Mouse (Mus musculus): ENCODE measurements around the gene Kdelr2. TPM values are rescaled to one million over a fixed set of nuclear protein-coding genes. Genes with fewer than 3 reads are reported as not detected.

The Kdelr2 gene
- total and polyA plus RNA-seq, 2 experiments from 2014 or later = 97.3 to 138 TPM

DNA sequence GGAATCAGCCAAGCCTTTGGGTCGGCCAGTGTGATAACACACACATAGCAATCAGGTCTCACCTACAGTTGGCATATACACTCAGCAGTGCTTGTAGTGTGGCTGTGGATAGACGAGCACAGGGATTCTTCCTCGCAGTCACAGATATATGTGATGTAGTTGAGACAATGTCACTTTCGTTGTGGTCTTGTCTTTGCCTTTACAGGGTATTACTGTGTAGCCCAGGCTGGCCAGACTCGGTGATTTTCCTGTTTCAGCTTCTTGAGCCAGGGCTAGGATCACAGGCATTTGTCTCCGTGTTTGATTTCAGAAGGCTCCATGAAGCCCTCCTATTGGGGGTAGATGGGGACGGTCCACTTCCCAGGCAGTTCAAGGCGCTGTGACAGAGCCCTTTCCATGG lies 66.0 kb downstream of the Kdelr2 start:
- Histone ChIP-seq H3K9me3 (ENCODE audit: low read length) (no peaks in the 10 kb centered on the region), H3K36me3 (ENCODE audit: insufficient read depth, low read length) (peaks cover 43% of the 10 kb centered on the region), H3K9ac (replicated peaks; ENCODE audit: low read length, poor library complexity, severe bottlenecking) (no peak overlapping the region), H3K27ac (ENCODE audit: low read depth, low read length) (no peak overlapping the region), H3K4me3 (ENCODE audit: low read depth, low read length) (no peak overlapping the region), H3K4me1 (ENCODE audit: insufficient read depth, low read length) (0 out of 2 replicates have a peak, but pooled peaks cover 3% of the 10 kb centered on the region), H3K27me3 (ENCODE audit: insufficient read depth, low read length) (no peaks in the 10 kb centered on the region), H3K4me2 (ENCODE audit: low read depth, low read length, poor library complexity, severe bottlenecking) (no peak overlapping the region)
- no peak for TF ChIP-seq CTCF (IDR thresholded peaks at IDR 0.05)
- DNase-seq (ENCODE audit: low spot score) (no peak), ATAC-seq (ENCODE audit: low FRiP score) (no peak)
- WGBS = 95% methylated on average over 8 of the region's 8 CpGs

DNA sequence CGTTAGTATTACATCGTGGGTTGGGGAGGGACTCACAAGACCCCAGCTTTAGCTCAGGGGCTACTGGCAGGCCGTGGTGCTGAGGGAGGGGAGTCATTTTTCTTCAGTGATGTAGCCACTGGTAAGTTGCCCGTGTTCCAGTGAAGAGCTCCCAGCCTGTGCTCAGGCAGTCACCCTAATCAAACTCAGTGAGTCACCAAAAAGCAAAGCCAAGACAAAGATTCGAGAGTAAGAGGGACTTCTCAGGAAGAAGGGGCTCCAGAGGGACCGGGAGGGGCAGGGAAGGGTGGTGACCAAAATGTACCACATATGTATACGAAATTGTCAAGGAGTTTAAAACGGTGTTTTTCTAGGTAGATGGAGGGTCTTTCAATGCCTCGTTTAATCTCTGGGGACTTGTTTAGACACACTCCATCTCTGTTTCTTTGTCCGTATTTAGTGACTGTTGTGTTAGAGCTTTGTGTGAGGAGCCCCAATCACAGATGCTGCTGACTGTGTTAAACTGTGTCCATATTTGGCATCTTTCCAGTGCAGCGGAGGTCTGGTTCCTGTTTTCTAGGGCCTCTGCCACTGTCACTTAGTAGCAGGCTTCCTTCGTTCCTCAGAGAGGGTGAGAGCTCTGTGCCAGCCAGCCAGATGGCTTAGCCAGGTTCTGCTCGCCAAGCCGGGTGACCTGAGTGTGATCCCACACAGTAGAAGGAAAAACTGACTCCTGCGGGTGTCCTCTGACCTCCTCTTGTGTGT lies 67.0 kb downstream of the Kdelr2 start:
- no peaks in the 10 kb centered on the region for H3K27me3 ChIP-seq (ENCODE audit: insufficient read depth, low read length)
- no peak for TF ChIP-seq CTCF (IDR thresholded peaks at IDR 0.05)
- H3K9me3 ChIP-seq (ENCODE audit: low read length) = no peaks in the 10 kb centered on the region
- no peak overlapping the region for H3K9ac ChIP-seq (replicated peaks; ENCODE audit: low read length, poor library complexity, severe bottlenecking)
- H3K4me1 ChIP-seq (ENCODE audit: insufficient read depth, low read length) = 0 out of 2 replicates have a peak, but pooled peaks cover 2% of the 10 kb centered on the region
- ATAC-seq (ENCODE audit: low FRiP score) = no peak
- peak; percentile 75 for DNase-seq (ENCODE audit: low spot score)
- no peak overlapping the region for H3K4me3 ChIP-seq (ENCODE audit: low read depth, low read length)
- no peak overlapping the region for H3K4me2 ChIP-seq (ENCODE audit: low read depth, low read length, poor library complexity, severe bottlenecking)
- no peak overlapping the region for H3K27ac ChIP-seq (ENCODE audit: low read depth, low read length)
- WGBS = 75% methylated on average over 15 of the region's 15 CpGs
- peaks cover 47% of the 10 kb centered on the region for H3K36me3 ChIP-seq (ENCODE audit: insufficient read depth, low read length)

GRCm38 (mm10) chr5:143471165-143471546 lies 67.5 kb downstream of the Kdelr2 start:
- Histone ChIP-seq H3K36me3 (ENCODE audit: insufficient read depth, low read length) (peaks cover 51% of the 10 kb centered on the region), H3K4me1 (ENCODE audit: insufficient read depth, low read length) (no peaks in the 10 kb centered on the region), H3K4me2 (ENCODE audit: low read depth, low read length, poor library complexity, severe bottlenecking) (no peak overlapping the region), H3K4me3 (ENCODE audit: low read depth, low read length) (no peak overlapping the region), H3K27ac (ENCODE audit: low read depth, low read length) (no peak overlapping the region), H3K27me3 (ENCODE audit: insufficient read depth, low read length) (no peaks in the 10 kb centered on the region), H3K9me3 (ENCODE audit: low read length) (no peaks in the 10 kb centered on the region), H3K9ac (replicated peaks; ENCODE audit: low read length, poor library complexity, severe bottlenecking) (no peak overlapping the region)
- 91% methylated on average over 3 of the region's 3 CpGs for WGBS
- ATAC-seq (ENCODE audit: low FRiP score) (no peak), DNase-seq (ENCODE audit: low spot score) (no peak)
- TF ChIP-seq CTCF (IDR thresholded peaks at IDR 0.05) = no peak

Other genes starting within 250 kb of the Kdelr2 start
- 15.2 and 22.7 TPM in 2 replicates for gene Rbak, start 223.1 kb upstream of the Kdelr2 start, total RNA-seq (2014; rRNA removed)
- gene Rbak, start 223.1 kb upstream of the Kdelr2 start, polyA plus RNA-seq (2015; fragmentation: Nextera tagmentation; extraction: Ambion mirVana) = 9.1 and 9.2 TPM in 2 replicates
- gene Spdye4b, start 222.8 kb upstream of the Kdelr2 start, total RNA-seq (2014; rRNA removed) = not detected in 2 replicates
- gene Spdye4b, start 222.8 kb upstream of the Kdelr2 start, polyA plus RNA-seq (2015; fragmentation: Nextera tagmentation; extraction: Ambion mirVana) = not detected in 2 replicates
- gene Spdye4a, start 176.9 kb upstream of the Kdelr2 start, total RNA-seq (2014; rRNA removed) = not detected in 2 replicates
- gene Spdye4a, start 176.9 kb upstream of the Kdelr2 start, polyA plus RNA-seq (2015; fragmentation: Nextera tagmentation; extraction: Ambion mirVana) = 0.09 TPM in 1 of 2 replicates, not detected in the other
- gene Zfp12, start 168.7 kb upstream of the Kdelr2 start, total RNA-seq (2014; rRNA removed) = 31.1 and 36.1 TPM in 2 replicates
- gene Zfp12, start 168.7 kb upstream of the Kdelr2 start, polyA plus RNA-seq (2015; fragmentation: Nextera tagmentation; extraction: Ambion mirVana) = 10.7 and 11.8 TPM in 2 replicates
- 32.1 and 36.0 TPM in 2 replicates for gene Zfp316, start 133.8 kb upstream of the Kdelr2 start, total RNA-seq (2014; rRNA removed)
- gene Zfp316, start 133.8 kb upstream of the Kdelr2 start, polyA plus RNA-seq (2015; fragmentation: Nextera tagmentation; extraction: Ambion mirVana) = 6.2 and 6.8 TPM in 2 replicates
- gene Zfp853, start 110.2 kb upstream of the Kdelr2 start, total RNA-seq (2014; rRNA removed) = 27.5 and 31.3 TPM in 2 replicates
- gene Zfp853, start 110.2 kb upstream of the Kdelr2 start, polyA plus RNA-seq (2015; fragmentation: Nextera tagmentation; extraction: Ambion mirVana) = 0.62 and 0.81 TPM in 2 replicates
- 28.9 and 34.0 TPM in 2 replicates for gene E130309D02Rik, start 88.5 kb upstream of the Kdelr2 start, total RNA-seq (2014; rRNA removed)
- gene E130309D02Rik, start 88.5 kb upstream of the Kdelr2 start, polyA plus RNA-seq (2015; fragmentation: Nextera tagmentation; extraction: Ambion mirVana) = 18.3 and 19.6 TPM in 2 replicates
- gene Zdhhc4, start 74.6 kb upstream of the Kdelr2 start, total RNA-seq (2014; rRNA removed) = 70.8 and 93.0 TPM in 2 replicates
- 94.5 and 96.9 TPM in 2 replicates for gene Zdhhc4, start 74.6 kb upstream of the Kdelr2 start, polyA plus RNA-seq (2015; fragmentation: Nextera tagmentation; extraction: Ambion mirVana)
- 2.3 and 2.8 TPM in 2 replicates for gene Grid2ip, start 46.5 kb upstream of the Kdelr2 start, total RNA-seq (2014; rRNA removed)
- gene Grid2ip, start 46.5 kb upstream of the Kdelr2 start, polyA plus RNA-seq (2015; fragmentation: Nextera tagmentation; extraction: Ambion mirVana) = 0.33 and 0.60 TPM in 2 replicates
- gene Daglb, start 60.7 kb downstream of the Kdelr2 start, total RNA-seq (2014; rRNA removed) = 24.6 and 25.6 TPM in 2 replicates
- 21.3 and 22.8 TPM in 2 replicates for gene Daglb, start 60.7 kb downstream of the Kdelr2 start, polyA plus RNA-seq (2015; fragmentation: Nextera tagmentation; extraction: Ambion mirVana)
- 194 and 199 TPM in 2 replicates for gene Rac1, start 124.2 kb downstream of the Kdelr2 start, total RNA-seq (2014; rRNA removed)
- gene Rac1, start 124.2 kb downstream of the Kdelr2 start, polyA plus RNA-seq (2015; fragmentation: Nextera tagmentation; extraction: Ambion mirVana) = 441 and 451 TPM in 2 replicates
- gene Cyth3, start 218.6 kb downstream of the Kdelr2 start, total RNA-seq (2014; rRNA removed) = 47.8 and 51.5 TPM in 2 replicates
- 34.1 and 35.4 TPM in 2 replicates for gene Cyth3, start 218.6 kb downstream of the Kdelr2 start, polyA plus RNA-seq (2015; fragmentation: Nextera tagmentation; extraction: Ambion mirVana)